Mouse (Mus musculus) spleen, postnatal 10 days (tissue): Measurements from ENCODE around the gene Stat4.
A peak's percentile ranks its signal among the peaks of the same experiment; 100 is the strongest.

Experiments used
- DNase-seq, 2 experiments: peaks; one replicate each; pipeline ENCODE4 v3.0.0; 2021 to 2022; ENCODE audit warnings: low spot score in 2 of 2

Gene Stat4

DNA sequence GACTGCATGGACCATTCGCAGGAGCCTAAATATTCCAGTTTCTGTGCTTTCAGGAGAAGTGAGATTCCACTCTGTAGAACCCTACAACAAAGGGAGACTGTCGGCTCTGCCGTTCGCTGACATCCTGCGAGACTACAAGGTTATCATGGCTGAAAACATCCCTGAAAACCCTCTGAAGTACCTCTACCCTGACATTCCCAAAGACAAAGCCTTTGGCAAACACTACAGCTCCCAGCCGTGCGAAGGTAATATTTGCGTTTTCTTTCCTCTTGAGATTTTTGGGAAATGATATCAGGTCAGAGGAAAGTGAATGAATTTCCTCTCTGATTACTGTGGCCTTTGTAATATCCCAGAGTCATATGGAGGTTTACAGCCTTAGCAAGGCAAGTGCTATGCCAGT is 115.8 kb downstream of the Stat4 start:
- DNase-seq: no peak

GRCm38 (mm10) chr1:52107206-52107605 is 120.3 kb downstream of the Stat4 start:
- DNase-seq: no peak

DNA sequence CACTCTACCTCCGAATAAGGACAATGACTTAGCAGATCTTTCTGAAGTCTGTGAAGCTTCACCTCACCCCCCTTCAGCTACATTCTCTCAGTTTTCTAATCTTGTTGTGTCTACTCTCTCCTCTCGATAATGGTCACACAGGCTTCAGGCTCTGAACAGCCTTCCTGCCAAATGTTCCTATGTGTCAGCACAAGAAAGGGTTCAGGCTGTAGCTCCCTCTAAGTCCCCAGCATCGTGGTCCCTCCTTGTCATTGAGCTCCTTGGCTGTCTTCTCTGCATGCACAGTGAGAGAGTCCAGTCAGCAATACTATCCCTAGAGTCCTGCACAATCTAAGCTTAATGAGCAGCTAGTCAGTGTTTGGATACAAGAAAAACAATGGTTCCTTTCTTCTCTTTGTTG is 124.3 kb downstream of the Stat4 start:
- no peak for DNase-seq

DNA sequence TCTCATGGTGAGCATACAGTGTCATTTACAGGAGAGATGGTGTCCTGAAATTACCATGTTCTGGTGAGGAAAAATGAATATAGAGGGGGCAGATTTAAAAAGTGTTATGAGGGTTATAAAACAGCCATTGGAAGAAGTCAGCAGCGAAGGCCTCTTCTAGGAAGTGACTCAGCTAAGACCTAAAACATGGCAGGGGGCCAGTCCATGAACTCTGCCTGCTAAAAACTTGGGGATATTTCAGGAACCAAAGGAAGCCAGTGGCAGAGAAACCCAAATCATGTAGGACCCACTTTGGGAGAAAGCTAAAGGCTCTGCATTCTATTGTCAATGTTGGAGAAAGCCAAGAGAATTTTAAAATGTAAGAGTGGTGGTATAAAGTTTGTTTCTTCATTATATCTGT is 125.4 kb downstream of the Stat4 start:
- no peak for DNase-seq

DNA sequence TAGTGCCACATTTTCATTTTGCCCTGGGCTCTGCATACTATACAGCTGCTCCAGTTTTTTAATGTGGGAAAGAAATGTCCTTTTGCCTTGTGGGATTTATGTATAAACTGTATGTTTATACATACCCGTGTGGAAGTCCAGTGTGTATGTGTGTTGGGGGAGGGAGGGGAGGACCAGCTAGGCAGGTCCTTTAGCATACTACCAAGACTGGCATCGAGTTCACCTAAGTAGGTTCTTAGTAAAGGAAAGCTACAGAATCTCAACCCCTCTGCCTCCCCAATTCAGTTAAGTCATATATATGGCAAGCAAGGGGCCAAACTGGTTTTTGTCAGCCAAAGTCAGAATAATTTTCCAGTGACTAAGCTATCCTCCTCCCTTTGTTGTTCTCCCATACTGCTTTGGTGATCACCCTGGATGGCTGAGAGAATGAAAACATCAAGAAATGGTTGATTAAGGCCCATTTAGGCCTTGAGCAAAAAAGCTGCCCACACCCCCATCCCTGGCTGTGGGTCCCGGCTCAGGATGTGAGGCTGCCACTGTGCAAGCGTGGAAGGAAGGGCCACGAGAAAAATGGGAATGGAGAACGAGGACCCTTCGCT is 126.2 kb downstream of the Stat4 start:
- DNase-seq: no peak

DNA sequence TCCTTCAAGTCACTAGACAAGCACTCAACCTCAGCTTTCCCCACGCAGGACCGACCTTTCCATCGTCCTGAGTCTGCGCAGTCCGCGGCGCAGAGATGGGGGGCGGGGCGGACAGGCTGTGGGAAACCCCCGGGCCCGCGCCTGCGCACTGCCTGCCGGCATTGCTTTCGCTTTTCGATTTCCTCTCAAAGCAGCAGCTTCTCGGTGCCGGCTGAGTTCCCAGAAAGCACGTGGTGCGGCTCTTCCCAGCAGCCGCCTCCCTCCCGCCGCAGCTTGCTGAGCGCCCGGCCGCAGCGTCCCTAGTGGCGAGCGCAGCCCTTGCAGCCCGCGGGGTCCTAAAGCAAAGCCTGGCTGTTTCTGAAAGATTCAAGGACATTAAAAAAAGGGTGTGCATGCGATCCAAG is 126.7 kb downstream of the Stat4 start:
- DNase-seq: peak; percentile 96 to 98

DNA sequence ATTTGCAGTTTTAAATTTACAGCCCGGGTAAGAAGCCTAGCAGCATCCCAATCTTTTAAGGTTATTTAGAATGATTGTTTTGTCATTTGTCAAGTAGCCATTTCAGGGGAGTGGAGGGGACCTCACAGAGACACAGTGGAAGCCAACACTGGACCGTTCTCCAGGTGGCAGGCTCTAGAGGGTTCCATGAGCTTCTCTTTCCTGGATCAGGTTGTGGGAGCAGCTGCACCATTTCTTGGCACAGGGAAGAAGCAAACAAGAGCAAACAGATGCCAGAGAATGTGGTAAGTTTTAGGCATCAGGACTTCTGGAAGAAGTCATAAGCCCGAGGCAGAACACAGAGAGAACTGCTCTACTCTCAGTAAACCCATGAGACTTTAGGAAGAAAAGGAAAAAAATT is 129.5 kb downstream of the Stat4 start:
- no peak for DNase-seq

DNA sequence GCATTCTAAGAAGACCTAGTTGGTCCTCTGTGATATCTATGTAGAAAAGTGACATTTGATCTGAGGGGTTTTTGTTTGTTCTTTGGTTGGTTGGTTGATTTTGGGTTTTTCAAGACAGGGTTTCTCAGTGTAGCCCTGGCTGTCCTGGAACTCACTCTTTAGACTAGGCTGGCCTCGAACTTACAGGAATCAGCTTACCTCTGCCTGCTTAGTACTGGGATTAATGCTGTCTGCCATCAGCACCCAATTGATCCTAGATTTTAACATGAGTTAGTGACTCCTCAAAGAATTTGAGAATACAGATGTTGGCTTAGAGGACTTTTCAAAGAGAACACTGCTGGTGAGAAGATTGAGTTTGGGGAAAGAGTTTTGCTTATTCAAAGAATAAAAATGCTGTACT is 130.8 kb downstream of the Stat4 start:
- DNase-seq: no peak

- peak; percentile 77 to 88 for DNase-seq
These were observed 132.1 kb downstream of the Stat4 start, which contains the start of gene Stat1 for GRCm38 (mm10) chr1:52118860-52119591. Stat1 (plus strand) TSS chr1:52119440.

DNA sequence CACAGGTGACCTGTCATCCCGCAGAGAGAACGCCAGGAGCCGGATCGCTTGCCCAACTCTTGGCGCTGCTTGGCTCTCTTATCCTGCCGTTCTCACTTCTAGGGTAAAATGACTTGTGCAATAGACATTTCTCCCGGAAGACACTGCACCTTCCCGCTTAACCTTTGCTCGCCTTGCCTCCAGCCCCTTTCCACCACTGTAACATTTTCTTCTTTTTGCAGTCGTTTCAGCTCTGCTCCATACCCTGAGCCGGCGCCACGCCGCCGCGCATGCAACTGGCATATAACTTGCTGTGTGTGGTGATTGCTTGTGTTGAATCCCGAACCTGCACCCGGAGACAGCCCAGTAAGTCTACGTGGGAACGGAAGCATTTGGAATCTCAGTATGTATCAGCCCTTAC is 132.7 kb downstream of the Stat4 start:
- DNase-seq: no peak

- DNase-seq: no peak
These were observed 133.2 kb downstream of the Stat4 start for GRCm38 (mm10) chr1:52120191-52120590.

- no peak for DNase-seq
These were observed 134.1 kb downstream of the Stat4 start for GRCm38 (mm10) chr1:52121052-52121451.

DNA sequence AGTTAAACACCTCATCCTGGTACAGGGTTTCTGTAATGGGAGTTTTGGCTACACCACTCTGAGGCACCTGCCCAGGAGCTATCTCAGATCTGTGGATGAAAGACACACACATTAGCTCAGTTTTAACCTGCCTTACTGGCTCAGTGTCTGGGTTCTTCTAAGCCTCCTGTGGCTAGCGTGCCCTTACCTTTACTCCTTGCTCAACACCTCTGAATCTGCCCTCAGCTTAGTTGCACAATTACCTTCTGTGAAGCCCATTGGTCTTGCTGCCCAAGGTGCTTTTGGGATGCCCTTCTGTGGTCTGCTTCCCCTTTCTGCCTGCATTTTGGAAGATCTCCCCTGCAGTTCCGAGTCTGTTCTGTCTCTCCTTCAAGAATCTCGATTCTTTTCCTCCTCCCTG is 137.9 kb downstream of the Stat4 start:
- no peak for DNase-seq

DNA sequence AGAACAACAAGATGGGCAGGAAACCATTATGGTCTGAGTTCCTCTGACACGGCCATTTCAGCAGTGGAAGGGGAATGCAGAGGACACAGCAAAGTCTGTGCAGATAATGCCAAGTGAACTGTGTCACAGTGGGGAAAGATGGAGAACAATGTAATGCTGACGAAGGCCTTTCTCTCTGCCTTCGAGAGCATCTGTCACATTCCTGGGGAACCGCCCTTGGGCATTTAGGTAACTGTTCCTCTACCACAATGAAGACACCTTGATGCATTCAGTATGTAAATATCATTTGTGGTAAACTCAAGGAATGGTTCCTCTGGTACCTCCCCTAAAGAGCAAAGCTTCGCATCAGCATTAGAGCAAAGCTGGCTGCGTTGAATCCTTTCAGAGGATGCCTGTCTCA is 140.4 kb downstream of the Stat4 start:
- no peak for DNase-seq

GRCm38 (mm10) chr1:52129794-52130193 is 142.8 kb downstream of the Stat4 start:
- no peak for DNase-seq

- DNase-seq: no peak
These were observed 144.9 kb downstream of the Stat4 start for GRCm38 (mm10) chr1:52131787-52132377.

DNA sequence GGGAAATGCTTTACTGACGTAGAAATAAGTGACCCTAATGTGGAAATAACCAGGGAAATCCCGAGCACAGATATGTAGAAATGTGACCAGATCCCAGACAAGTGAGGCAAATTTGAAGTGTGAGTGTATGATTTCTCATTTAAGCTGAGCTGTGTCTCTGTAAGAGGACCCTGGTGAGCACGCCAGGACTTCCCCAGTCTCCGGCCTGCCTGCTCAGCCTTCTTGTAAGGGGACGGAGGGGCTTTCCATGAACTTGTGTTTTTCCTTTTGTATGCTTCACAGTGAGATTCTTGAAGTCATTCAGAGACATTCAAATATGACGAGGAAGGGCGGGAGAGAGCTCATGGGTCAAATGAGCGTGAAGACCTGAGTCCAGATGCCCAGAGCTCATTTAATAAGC is 146.3 kb downstream of the Stat4 start:
- DNase-seq: no peak

DNA sequence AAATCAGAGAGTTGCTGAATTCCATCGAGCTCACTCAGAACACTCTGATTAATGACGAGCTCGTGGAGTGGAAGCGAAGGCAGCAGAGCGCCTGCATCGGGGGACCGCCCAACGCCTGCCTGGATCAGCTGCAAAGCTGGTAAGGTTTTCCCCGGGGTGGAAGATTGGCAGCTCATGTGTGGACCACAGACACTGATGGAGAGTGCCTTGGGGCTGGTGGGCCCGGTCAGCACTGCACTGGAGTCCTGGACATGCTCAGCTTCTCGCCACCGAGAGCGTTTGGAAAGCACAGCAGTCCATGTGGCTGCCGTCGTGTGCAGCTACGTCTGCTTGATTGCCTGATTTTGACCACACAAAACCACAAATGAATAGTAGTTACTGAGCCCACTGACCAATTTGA is 150.3 kb downstream of the Stat4 start:
- no peak for DNase-seq

DNA sequence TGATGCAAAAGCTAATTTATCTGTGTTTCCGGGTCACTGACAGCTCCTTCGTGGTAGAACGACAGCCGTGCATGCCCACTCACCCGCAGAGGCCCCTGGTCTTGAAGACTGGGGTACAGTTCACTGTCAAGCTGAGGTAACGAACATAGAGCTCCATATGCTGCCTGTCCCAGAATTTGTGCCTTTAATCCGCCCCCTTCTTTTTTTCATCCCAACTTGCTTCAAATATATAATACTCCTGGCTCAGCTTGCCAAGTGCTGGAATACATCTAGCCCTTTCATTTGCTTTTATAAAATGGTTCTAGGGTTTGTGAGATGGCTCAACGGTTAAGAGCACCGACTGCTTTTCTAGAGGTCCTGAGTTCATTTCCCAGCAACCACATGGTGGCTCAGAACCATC is 153.6 kb downstream of the Stat4 start:
- no peak for DNase-seq

DNA sequence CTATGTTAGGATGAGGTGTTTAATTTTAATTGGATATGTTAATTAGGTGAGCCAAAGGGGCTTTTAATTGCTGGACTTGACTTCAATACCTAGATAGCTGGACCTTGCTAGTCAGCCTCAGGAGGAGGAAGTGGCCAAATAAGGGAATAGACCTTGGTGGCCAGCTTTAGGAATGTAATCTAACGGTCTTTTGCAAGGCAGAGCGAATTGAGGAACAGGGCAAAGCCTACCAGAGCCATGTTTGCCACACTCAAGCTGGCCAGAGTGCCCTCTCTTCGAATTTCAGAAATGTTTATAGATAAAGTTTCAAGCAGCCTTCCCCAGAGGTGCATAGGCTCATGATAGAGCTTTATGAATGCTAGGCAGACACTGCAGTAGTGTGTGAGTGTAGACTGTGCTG is 154.5 kb downstream of the Stat4 start:
- no peak for DNase-seq

DNA sequence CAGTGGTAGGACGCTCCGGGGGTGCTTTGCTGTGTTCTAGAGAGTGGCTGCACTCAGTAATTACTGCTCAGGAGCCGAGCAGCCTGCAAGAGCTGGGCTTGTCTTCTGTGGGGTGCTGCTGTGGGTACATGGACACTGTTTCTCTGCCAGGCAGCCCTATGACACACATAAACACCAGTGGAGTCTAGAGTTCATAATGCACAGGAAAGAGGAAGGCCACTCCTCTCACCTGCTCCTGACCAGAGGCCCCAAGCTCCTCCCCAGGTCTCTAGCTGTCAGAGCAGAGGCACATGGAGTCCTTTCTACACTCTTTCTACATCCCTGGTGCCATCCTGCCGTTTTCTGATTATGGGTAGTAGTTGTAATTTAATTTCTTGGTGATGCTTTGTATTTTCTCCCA is 155.2 kb downstream of the Stat4 start:
- DNase-seq: no peak

- no peak for DNase-seq
These were observed 156.2 kb downstream of the Stat4 start for GRCm38 (mm10) chr1:52143191-52143590.

GRCm38 (mm10) chr1:52143596-52144156 is 156.7 kb downstream of the Stat4 start:
- no peak for DNase-seq
